Mouse (Mus musculus) heart, postnatal 36 days (tissue): ENCODE measurements around the gene Atf7. TPM values are rescaled to one million over a fixed set of nuclear protein-coding genes. Genes with fewer than 3 reads are reported as not detected.

Experiments
- DNase-seq, 2 experiments: peaks; one replicate each; pipeline ENCODE4 v3.0.0; 2021 to 2022
- intact Hi-C: fragments of 180-260 bp; cut with DNase I; formaldehyde crosslinking; loops from one replicate; pipeline ENCODE4 v1.15.1; 2025
- total RNA-seq, 2 experiments: library from RNA; stranded (reverse); gene quantifications; 2 replicates each; pipeline ENCODE4 v1.2.3; 2021

The Atf7 gene
- total RNA-seq, 2 experiments from 2014 or later, result 52.3 to 56.5 TPM

DNA sequence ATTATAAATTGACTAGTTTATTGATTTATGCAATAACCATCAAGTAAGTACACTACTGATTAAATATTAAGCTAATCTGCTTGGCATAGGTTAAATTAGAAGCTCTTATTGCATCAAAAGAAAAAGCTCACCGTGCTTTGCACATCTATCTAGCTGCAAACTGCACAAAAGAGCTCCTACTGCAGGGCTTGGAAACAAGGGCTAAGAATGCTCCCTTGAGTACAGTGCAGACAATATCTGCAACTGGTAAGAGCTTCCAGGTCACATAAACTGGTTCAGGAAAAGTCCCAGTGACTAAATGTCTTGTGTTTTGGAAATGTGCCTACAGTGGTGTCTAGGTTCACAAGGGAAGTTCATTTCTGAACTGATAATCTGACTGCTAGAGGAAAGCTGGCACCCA lies 62.8 kb downstream of the Atf7 start:
- no peak for DNase-seq
- intact Hi-C loops, result no loop called here

DNA sequence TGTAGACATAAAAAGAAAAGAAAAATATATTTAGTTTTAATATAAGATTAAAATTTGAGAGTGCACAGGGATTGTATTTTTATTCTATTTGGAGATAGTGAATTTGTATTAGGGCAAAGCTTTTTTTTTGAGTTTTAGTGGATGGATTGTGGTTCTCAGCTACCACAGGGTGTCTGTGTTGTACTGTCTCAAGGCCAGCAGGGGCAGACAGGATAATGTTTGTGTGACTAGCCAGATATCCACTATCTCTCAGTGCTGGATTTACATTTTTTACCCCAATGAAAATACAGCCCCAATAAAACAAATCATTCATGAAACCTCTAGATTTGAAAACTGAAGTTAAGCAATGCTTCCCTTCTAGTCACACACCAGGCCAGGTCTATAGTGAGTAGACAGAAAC lies 67.7 kb downstream of the Atf7 start:
- DNase-seq, result no peak
- intact Hi-C loops, result loop anchor here (5.0 kb wide), 1 partner anchor 110 kb away; no protein-coding TSS in a partner anchor

DNA sequence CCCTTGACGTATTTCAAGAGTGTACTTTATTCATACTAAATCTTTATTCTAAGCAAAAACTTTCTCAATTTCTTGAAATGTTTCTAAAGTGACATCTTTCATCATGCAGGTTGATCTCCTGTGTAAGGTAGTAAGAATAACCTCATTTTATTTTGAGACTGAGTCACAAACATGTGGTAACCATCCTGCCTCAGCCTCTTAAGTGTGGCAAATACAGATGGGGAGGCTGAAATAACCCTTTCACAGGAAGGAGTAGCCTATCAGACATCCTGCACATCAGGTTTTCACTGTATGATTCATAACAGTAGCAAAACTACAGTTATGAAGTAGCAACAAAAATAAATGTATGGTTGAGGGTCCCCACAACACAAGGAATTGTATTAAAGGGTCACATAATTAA lies 69.7 kb downstream of the Atf7 start:
- no peak for DNase-seq
- intact Hi-C loops, result loop anchor here (5.0 kb wide), 1 partner anchor 112 kb away; no protein-coding TSS in a partner anchor

DNA sequence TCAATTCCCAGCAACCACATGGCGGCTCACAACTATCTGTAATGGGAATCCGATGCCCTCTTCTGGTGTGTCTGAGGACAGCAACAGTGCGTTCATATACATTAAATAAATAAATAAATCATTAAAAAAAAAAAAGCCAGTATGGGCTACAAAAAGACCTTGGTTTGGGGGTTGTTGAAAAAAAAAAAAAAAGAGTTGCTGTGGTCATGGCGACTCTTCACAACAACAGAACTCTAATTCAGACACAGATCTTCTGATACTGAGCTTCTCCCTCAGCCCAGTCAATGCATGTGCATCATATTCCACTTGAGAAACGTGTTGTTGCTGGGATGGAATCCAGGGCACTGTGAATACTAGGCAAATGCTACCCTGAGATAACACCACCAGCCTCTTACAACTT lies 72.7 kb downstream of the Atf7 start:
- intact Hi-C loops, result no loop called here
- DNase-seq, result no peak

DNA sequence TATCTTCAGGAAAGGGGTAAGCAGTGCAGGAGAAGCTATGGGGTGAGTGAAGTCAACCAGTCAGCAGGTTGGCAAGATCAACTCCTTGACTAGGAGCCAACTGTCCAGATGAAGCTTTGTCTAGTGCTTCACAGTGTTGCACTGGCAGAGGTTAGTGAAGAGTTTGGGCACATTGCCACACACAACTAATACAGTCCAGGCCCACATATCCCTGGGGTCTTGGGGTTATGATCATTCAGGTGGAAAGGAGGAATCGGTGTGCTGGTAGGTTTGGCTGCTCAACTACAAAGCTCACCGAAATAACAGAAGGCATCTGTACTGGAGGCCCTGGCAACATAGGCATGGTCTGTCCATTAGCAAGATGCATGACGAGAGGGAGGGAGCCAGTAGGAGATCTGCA lies 77.8 kb downstream of the Atf7 start:
- peak; percentile 21 to 43 for DNase-seq
- intact Hi-C loops, result no loop called here

DNA sequence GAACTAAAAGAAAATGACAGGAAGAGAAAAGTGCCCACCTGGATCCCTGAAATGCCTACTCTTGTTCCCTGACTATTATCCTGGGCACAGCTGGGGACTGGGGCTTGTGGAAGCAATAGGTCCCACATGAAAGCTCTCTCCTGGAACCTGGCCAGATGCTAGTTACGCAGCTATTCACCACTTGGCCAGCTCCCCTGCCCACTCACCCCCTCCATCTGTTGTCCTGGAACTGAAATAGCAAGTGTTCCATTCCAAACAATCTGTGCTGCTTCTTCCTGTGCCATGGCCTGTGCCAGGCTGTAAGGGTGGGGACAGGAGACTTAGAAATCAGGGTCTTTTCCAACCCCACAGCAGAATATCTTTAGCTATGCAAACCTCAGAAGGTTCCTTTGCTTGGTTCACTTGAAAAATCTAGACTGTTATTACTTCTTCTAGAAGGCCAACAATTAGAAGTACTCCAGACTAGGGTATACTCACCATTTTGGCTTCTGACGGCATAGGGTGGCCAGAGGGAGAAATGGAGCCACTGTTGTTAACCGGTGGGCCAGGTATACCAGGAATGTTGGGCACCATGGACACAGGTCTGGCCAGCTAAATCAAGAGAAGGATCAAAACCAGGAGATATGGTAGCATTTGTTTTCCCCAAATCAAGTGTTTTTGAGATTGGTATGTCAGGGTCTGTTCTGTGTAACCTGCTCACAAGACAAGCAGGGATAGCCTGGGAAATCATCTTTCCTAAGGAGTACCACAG lies 78.4 kb downstream of the Atf7 start:
- intact Hi-C loops, result no loop called here
- DNase-seq, result peak; percentile 54 to 64

DNA sequence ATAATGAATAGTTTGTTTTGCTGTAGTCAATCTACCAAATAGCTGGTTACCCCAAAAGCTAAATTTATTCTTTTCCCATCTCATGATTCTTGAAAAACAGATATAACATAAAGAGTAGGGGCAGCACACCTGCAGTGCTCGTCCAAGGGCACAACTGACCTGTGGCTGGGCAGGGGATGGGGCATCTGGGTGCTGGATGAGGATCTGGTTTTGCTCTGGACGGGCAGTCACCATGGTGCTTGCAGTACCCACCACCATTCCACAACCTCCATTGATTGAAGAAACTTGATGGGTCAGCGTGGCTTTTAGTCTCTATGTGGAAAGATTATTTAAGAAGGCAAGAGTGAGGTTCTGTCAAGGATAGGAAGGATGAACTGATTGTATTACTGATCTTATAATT lies 79.0 kb downstream of the Atf7 start:
- intact Hi-C loops, result no loop called here
- no peak for DNase-seq

DNA sequence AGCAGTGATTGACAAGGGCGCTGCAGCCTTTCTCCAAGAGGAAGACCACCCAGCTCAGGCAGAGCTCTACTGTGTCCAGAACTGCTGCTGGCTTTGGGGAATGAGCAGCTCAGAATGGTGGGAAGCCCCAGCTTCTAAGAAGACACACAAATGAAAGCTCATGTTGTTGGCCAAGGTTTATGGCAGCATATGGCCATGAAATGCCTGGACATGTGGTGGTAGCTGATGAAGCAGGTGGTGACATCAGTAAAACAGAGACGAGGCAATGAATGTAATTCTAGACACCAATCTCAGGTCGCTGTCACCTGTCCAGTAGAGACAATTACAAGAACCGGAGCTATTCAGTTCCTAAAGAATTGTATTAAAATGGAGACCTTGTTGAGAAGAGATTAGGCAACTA lies 80.5 kb downstream of the Atf7 start:
- no peak for DNase-seq
- intact Hi-C loops, result no loop called here

DNA sequence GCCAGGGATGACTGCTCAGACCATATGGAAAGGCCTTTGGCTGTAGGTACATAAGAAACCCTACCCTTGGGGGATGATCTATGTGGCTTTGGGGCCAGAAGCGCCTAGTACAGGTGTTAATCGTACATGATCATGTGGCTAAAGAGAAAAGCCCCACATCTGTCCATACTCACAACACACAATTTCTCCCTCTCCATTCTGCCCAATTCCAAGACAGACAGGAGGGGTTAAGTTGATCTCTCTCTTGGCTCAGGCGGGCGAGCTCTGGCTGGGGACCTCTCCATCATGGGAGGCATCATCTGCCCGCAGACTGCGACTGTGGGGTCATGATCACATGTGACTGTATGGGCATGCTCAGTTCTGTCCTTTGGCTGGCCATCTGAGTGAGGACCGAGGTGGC lies 91.3 kb downstream of the Atf7 start:
- intact Hi-C loops, result no loop called here
- no peak for DNase-seq

DNA sequence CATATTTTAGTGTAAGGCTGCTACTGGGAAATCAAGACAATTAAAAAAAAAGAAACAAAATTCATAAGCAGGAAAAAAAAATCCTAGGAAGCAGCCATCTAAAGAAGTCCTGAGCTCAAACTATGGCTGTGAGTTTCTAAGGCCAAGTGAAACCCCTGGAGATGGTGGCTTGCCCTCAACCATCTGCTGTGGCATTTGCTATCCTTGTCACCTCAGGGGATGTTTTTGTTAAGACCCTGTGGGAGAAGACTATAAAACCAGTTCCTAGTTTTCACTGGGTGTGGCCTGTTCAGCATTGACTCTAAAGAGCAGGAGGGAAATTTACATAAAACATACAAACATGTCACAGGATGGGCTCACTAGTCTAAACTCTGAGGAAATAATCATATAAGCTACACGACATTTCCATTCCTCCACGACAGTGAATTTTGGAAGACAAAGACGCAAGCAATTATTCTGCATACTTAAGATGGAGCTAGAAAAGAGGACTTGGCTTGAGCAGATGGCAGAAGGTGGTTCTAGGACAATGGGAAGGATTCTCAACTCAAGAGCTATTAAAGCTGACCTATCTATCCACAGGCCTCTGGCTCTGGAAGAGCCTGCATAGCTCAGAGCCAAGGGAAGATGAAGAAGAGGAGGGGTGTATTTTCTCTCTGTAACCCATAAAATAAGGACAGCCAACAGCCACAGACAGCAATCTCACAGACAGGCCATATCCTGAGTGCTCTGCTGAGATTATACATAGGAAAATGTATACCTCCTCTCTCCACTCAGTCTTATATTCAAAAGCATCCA lies 93.0 kb downstream of the Atf7 start:
- DNase-seq, result no peak
- intact Hi-C loops, result no loop called here

DNA sequence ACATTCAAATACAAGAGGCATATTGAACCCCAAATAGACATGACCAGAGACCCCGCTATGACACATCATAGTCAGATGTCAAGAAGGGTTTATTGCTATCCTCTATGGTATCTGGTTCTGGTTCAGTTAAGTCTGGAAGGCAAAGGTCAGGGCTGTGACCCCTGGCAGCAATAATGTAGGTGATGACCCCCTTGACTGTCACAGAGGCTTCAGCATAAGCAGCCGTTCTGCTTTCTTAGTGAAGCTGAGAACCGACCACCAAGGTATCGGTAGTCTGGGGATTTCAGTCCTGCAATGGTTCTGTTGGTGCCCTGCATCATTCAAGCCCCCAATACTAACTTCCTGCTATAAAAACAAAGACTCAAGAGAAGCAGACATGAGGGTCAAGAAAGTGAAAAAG lies 93.7 kb downstream of the Atf7 start:
- DNase-seq, result no peak
- intact Hi-C loops, result no loop called here

DNA sequence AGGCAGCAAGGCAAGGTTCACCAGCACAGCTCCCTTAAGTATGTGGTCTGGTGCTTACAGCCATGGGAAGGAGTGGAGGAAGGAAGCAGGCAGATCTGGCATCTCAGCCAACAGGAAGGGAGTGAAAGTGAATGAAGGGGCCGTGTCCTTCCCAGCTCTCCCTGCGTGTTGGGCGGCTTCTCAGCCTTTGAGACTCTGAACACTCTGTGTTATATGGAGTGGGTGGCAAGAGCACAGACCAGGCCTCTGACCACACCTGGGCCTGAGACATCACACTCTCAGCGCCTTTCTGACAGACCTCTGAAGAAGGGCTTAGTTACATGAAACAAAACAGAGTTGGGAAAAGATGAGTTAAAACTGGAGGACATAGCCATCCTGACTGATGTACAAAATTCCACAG lies 94.7 kb downstream of the Atf7 start:
- DNase-seq, result no peak
- intact Hi-C loops, result no loop called here

DNA sequence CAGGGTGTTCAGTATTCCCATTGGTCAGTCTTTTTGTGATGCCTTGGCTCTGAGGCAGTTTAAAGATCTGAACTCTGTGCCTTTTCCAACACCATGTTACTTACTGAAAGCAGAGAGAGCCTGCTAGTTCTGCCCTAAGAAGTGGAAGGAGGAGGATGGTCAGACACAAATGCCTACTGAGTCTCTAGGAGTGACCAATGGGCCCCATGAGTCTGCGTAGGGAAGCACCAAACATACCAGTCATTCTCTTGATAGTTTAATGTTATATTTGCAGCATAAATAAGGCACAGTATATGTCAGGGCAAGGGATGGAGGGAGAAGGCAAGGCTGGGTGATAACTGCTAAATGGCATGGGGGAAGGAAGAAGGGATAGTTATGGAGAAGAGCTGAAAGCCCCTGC lies 96.9 kb downstream of the Atf7 start:
- intact Hi-C loops, result no loop called here
- DNase-seq, result no peak

DNA sequence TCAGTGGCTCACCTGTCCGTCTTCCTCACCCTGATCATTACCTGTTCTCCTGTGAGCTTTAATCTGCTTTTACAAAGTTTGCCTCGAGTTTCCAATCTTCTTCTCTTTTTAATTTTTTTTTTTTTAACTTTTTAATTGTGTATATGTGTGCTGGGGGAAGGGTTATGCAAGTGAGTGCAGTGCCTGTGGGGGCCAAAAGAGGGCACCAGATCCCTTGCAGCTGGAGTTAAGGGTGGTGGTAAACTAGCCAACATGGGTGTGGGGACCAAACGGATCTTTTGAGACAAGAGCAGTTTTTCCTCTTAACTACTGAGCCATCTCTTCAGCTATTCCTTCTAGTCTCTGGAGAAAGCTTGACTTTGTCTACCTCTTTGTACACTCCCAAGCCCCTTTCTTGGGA lies 97.3 kb downstream of the Atf7 start:
- intact Hi-C loops, result no loop called here
- no peak for DNase-seq

DNA sequence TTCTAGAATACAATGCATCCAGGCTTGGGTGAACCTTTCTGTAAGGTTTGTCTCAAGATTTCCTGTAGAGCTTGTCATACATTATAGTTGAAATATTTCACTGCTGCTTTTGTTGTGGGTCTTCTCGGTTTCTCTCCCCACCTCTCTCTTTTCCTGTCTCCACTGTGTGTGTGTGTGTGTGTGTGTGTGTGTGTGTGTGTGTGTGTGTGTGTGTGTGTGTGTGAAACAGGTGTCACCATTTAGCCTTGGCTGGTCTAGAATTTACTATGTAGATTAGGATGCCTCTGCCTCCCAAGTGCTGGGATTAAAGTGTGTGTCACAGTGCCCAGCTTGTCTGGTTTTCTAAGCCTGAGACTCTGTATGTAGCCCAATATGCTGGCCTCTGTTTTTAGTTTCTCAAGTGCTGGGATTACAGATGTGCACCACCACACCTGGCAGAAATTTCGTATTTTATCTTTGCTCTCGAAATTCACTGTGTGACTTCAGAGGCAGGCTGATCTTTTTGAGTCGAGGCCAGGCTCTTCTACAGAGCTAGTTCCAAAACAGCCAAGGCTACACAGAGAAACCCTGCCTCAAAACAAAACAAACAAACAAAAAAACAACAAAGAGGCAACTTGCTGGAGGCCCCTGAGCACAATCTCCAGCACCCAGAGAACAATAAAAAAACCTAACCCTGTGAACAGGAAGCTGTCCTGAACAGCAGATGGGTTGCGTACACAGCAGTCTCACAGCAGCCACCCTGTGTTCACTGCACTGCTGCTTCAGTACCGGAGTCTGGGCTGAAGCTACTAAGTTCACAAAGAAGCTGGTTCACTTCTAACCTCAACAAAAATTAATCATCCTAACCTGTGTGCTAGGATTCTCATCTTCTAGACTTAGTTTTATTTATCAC lies 98.9 kb downstream of the Atf7 start:
- intact Hi-C loops, result no loop called here
- no peak for DNase-seq

DNA sequence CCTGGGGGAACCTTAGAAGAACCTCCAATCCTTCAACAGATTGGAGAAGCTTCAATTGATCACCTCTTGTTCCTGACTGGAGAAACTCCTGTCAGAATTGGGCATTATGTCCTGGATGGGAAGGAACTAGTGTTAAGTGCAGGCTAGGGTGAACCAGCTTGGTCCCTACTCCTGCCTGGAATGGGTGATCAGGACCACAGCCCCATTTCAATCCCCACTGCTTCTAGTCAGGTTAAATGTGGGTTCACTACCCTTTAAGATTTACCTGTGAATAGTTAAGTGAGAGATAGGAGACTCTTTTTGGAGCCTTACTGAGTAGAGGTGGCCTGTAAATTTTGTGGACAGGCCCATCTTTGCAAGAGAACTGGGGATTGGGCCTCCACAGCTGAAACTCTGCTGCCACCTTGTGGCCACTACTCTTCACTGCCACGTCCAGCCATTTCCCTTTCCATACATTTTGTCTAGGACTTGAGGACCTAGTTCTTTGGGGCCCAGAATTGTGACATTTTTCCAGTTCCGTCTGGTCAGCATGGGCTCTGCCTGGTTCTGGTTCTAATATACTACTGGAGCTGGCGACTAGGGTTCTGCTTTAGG lies 100.3 kb downstream of the Atf7 start, which contains the start of gene Npff:
Gene Npff, minus strand, starts transcription at position 51 of the 594 bp plus-strand sequence.
- DNase-seq, result peak; percentile 75 to 81
- intact Hi-C loops, result loop anchor here (2.0 kb wide), 1 partner anchor 58 kb away; no protein-coding TSS in a partner anchor

DNA sequence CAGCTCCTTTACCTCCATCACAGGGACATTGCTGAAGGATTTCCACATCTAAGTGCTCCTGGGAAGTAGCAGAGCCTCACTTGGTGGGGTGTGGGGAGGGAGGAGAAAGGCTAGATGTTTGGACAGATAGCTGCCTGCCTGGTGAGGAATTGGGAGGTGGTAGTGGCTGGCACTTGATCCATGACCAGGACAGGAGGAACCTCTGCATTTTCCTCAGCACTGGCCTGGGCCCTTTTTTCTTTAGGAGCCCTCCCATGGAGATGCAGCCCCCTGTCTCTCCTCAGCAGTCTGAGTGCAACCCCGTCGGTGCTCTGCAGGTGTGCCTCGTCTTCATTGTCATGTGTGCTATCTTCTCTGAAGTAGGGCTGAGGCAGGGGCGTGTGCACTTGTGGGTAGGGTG lies 103.8 kb downstream of the Atf7 start:
- intact Hi-C loops, result no loop called here

DNA sequence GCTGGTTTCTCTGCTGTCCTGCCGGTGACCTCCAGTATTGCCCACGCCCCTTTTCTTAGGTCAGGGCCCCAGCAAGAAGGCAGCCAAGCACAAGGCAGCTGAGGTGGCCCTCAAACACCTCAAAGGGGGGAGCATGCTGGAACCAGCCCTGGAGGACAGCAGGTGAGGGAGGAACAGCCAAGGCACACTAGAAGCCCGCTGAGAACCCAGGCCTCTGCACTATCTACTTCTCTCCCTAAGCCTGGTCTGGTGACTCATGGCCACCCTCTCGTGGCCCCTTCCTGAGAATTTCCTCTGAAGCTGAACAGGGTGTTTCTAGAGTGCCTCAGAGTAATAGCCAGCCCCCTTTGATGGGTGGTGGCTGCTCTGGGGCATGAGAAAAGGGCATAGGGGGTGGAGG lies 104.8 kb downstream of the Atf7 start:
- DNase-seq, result no peak
- intact Hi-C loops, result no loop called here

More for the DNA sequence above, 103.8 kb downstream of the Atf7 start:
- DNase-seq, result no peak

DNA sequence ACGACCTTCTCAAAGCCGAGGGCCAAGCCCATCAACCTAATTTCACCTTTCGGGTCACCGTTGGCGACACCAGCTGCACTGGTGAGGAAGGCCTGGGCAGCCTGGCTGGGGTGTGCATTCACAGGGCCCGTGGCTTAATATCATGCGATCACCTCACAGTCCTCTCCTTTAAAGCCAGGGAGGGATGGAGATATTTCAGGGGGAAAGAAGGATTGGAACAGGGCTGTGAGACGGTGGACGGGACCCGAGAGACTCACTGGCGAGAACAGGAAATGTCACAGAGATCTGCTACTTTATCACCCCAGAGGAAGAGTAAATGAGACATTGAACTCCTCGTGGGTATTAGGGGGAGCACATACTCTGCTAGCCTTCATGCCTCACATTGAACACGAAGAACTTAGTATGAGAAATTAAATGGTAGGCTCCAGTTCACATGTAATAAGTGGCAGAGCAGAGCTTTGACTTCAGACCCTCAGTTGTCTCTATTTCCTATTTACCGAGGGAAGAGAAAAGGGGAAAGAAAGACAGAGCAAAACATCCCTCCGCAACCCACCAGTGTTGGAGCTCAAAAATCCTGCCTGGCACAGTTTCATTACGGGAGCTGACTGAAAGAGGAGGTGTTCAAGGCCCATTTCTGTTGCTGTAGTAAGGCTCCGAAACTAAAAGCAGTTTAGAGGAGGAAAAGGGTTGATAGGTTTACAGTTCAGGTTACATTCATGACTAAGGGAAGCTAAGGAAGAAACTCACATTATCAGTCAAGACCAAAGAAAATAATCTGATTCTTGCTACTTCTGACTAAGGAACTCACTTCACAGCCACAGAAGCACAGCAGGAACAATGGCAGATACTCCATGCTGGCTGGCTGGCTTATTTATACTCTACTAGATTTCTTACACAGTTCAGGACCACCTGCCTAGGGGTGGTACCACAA lies 105.8 kb downstream of the Atf7 start:
- intact Hi-C loops, result loop anchor here (5.0 kb wide), 1 partner anchor 272 kb away; no protein-coding TSS in a partner anchor
- no peak for DNase-seq
